Mouse (Mus musculus) fibroblast of lung, adult 2 months (primary cell): ENCODE results near the gene Slc17a2.

ENCODE experiments used
- DNase-seq: peaks from one replicate; pipeline ENCODE4 v3.0.0-alpha.2; 2011; ENCODE audit warnings: low read depth

Gene Slc17a2

GRCm38 (mm10) chr13:23792520-23792919, 14.3 kb upstream of the Slc17a2 start:
- DNase-seq, result peak; percentile 20

GRCm38 (mm10) chr13:23799405-23799804, 7.4 kb upstream of the Slc17a2 start:
- no peak for DNase-seq

- DNase-seq, result no peak
These were observed 2.3 kb upstream of the Slc17a2 start for GRCm38 (mm10) chr13:23804532-23804931.

GRCm38 (mm10) chr13:23816148-23816547, 9.4 kb downstream of the Slc17a2 start:
- no peak for DNase-seq

- no peak for DNase-seq
These were observed 13.6 kb downstream of the Slc17a2 start for GRCm38 (mm10) chr13:23820179-23820940.

- no peak for DNase-seq
These were observed 15.4 kb downstream of the Slc17a2 start for GRCm38 (mm10) chr13:23822213-23822612.

GRCm38 (mm10) chr13:23826606-23827005, 19.8 kb downstream of the Slc17a2 start:
- no peak for DNase-seq

- DNase-seq, result peak; percentile 8
These were observed 26.3 kb downstream of the Slc17a2 start for GRCm38 (mm10) chr13:23833053-23833452.

GRCm38 (mm10) chr13:23834836-23835235, 28.0 kb downstream of the Slc17a2 start:
- no peak for DNase-seq

GRCm38 (mm10) chr13:23836630-23837029, 29.8 kb downstream of the Slc17a2 start:
- DNase-seq, result no peak

- no peak for DNase-seq
These were observed 32.5 kb downstream of the Slc17a2 start, which contains the start of gene Slc17a3 for GRCm38 (mm10) chr13:23839308-23839707. TSS of gene Slc17a3 (plus strand) at chr13:23839434.

GRCm38 (mm10) chr13:23845851-23846250, 39.1 kb downstream of the Slc17a2 start:
- DNase-seq, result no peak

GRCm38 (mm10) chr13:23849299-23849698, 42.5 kb downstream of the Slc17a2 start:
- no peak for DNase-seq

GRCm38 (mm10) chr13:23856401-23856800, 49.6 kb downstream of the Slc17a2 start:
- DNase-seq, result no peak

- no peak for DNase-seq
These were observed 55.0 kb downstream of the Slc17a2 start for GRCm38 (mm10) chr13:23861815-23862214.

- no peak for DNase-seq
These were observed 57.9 kb downstream of the Slc17a2 start for GRCm38 (mm10) chr13:23864711-23865110.

GRCm38 (mm10) chr13:23866086-23866710, 59.4 kb downstream of the Slc17a2 start:
- DNase-seq, result no peak

- no peak for DNase-seq
These were observed 60.2 kb downstream of the Slc17a2 start for GRCm38 (mm10) chr13:23867000-23867399.

- no peak for DNase-seq
These were observed 60.6 kb downstream of the Slc17a2 start, which contains the start of gene Slc17a1 for GRCm38 (mm10) chr13:23867405-23867804. TSS of gene Slc17a1 (plus strand) at chr13:23867750.

GRCm38 (mm10) chr13:23868790-23869533, 62.2 kb downstream of the Slc17a2 start:
- no peak for DNase-seq

- DNase-seq, result no peak
These were observed 63.2 kb downstream of the Slc17a2 start for GRCm38 (mm10) chr13:23869996-23870395.

GRCm38 (mm10) chr13:23873141-23873540, 66.3 kb downstream of the Slc17a2 start:
- no peak for DNase-seq
